Mouse (Mus musculus): ENCODE results near the gene Letm1.

Letm1 gene

GRCm38 (mm10) chr5:33707163-33707562, 75.5 kb downstream of the Letm1 start:
- DNase-seq (ENCODE audit: low read depth, low spot score) = no peak

DNA sequence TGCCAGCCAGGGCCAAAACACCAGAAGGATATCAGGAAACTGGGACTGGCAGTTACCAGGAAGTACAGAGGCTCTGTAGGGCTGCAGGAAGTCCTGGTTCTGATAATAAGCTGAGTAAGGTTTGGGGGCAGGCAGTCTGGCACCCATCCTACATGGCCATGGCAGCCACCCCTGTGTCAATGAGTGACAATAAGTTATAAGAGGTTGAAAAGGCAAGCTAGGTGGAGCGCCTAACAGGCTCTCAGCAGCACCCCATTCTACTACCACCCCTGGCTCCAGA, 76.3 kb downstream of the Letm1 start:
- no peak for DNase-seq (ENCODE audit: low read depth, low spot score)

DNA sequence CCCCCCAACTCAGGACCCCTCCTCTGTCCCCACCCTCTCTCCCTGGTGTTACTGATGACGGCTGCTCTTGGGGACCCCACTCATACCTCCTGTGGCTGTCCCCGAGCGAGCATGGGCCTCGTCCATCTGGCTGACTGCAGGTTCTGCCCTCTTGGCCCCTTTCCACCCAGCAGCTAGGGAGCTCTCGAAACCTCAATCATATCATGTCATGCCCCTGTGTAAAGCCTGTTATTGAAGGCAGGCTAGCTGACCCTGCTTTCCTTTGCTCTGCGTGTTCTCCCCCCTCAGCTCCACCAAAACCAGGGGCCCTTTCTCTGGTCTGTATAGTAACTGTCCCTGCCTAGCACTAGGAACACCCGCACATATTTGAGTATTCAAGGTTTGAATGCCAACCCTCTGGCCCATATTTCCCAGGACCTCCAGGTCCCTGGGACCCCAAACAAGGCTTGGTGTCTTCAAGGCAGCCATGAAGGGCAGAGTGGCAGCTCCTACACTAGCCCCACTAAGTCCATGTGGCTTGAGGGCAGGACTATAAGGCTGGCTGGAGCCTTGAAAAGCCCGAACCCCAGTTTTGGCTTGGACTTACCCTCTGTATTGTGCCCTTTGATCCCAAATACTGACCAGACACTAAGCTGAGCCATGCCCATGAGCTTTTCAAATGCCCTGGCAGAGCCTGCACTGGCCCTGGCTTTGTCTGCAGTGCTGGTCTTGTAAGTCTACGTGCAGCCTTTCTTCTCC, 76.8 kb downstream of the Letm1 start:
- no peak for DNase-seq (ENCODE audit: low read depth, low spot score)

- no peak for DNase-seq (ENCODE audit: low read depth, low spot score)
Measured at GRCm38 (mm10) chr5:33704945-33705611, 77.5 kb downstream of the Letm1 start.

DNA sequence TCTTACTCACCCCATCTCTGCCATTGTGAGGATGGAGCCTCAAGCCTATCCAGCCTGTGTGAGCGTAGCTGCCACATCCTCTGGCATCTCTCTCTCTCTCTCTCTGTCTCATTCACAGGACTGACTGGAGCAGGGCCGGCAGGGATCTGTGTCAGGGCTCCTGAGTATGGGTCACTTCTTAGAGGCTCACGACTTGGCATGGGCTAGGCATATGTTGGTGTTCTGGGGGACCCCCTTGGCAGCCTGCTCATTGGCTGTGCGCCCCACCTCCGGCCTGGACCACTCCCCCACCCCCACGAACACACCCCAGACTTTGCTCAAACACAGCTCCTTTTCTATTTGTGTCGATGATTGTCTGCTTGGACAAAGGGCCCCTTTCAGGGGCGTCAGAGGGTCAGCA, 78.6 kb downstream of the Letm1 start:
- no peak for DNase-seq (ENCODE audit: low read depth, low spot score)

DNA sequence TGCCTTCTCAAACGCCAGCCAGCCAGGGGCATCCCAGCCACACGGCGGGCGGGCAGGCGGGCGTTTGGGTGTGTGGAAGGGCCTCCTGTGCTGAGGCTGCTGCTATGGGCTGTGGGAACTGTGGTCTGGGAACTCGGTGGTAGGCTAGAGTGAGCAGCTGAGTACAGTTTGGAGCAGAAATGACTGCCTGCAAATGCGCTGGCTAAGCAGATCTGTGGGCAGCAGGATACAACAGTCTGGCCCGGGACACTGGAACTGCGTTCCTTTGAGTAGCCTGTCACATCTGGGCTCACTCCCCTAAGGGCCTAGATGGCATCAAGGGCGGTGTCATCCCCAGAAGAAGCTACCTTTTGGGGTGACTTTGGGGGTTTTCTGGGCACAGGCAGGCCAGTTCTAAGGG, 80.8 kb downstream of the Letm1 start:
- no peak for DNase-seq (ENCODE audit: low read depth, low spot score)

DNA sequence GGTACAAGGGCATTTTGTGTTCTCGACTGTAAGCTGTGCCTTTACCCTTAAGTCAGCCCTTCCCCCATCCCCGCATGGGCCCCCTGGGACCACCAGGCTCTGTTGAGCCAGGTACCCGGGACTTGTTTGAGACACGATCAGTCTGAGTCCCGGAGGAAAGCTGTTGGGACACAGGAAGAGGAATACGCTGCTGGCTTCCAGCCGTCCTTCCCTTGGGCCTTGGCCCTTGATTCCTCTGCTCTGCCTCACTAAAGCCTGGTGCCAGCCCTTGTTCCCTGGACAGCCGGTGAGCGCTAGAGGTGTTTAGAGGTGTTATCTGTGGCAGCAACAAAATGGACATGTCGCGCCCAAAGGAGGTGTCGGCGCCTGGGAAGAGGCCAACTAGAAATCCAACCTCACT, 82.6 kb downstream of the Letm1 start:
- no peak for DNase-seq (ENCODE audit: low read depth, low spot score)

GRCm38 (mm10) chr5:33698669-33699068, 83.9 kb downstream of the Letm1 start:
- no peak for DNase-seq (ENCODE audit: low read depth, low spot score)

GRCm38 (mm10) chr5:33697947-33698512, 84.6 kb downstream of the Letm1 start:
- DNase-seq (ENCODE audit: low read depth, low spot score) = no peak

DNA sequence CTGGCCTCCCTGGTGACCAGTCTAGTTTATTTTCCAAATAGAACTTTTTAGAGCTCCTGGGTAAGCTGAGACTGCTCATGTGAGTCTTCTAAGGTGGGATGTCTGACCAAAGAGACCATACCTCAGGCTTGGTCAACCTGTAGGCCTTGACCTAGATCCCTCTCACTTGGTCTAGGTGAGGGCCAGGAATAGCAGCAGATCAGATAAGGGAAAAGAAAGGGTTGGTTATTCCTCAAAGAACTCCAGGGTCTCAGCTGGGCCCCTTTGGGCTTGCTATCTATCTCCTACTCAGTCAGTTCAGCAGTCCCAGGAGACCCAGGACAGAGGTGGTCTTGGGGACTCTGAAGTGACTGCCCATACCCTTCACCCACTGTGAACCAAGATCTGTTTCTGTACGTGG, 85.1 kb downstream of the Letm1 start:
- DNase-seq (ENCODE audit: low read depth, low spot score) = no peak

DNA sequence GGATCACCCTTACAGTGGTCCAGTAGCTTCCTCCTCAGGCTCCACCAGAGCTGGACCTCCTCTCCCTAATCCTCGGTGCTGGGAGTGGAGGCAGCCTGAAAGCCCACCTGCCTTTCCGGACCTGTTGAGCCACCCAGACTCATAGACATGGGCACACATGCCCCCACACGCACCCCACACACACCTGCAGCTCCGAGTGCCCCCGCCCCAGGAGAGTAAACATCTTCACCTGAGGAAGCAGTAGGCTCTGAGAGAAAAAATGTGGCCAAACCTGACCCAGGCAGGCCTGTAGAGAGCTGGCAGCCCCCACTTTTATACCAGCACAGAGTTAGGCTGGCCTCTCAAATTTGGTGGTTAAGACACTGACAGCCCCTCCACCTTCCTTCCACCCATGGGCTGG, 86.2 kb downstream of the Letm1 start:
- no peak for DNase-seq (ENCODE audit: low read depth, low spot score)

GRCm38 (mm10) chr5:33695718-33696121, 86.9 kb downstream of the Letm1 start:
- no peak for DNase-seq (ENCODE audit: low read depth, low spot score)

DNA sequence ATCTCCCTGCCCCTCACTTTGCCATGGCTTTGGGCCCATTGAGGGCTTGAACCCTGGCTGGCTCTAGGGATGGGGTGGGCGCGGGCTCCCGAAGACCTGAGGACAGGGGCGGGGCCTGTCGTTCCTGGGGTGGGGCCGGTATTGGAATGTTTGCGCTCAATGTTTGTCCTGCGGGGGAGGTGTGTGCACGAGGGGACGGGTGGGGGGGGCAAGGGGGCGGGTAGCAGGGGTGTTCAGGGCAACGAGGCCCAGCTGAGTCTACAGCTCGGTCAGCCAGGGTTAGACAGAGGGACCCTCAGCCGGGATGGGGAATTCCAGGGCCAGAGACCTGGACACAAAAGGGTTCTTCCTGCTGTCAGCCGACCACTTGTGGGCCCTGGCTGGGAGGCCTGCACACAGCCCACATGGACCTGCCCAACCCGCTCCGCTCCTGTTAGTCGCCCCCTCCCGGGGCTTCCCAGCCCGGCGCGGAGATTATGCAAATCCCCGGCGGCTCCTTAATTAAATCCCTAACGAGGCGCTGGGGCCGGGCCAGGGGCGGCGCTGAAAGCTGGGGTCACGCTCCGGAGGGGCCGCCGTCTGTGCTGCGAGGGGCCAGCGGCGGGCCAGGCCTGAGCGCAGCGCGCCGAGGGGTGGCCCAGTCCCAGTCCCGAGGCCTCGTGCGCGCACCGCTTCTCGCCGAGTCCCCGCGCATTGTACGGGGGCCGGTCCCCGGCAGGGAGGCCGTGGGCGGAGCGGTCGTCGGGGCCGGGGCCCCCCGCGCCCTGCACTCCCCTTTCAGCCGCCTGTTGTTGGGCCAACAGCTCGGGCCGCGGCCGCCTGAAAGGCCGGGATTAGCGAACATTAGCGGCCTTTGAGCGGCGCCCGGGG, 87.5 kb downstream of the Letm1 start:
- no peak for DNase-seq (ENCODE audit: low read depth, low spot score)

GRCm38 (mm10) chr5:33694461-33694847, 88.2 kb downstream of the Letm1 start:
- no peak for DNase-seq (ENCODE audit: low read depth, low spot score)

DNA sequence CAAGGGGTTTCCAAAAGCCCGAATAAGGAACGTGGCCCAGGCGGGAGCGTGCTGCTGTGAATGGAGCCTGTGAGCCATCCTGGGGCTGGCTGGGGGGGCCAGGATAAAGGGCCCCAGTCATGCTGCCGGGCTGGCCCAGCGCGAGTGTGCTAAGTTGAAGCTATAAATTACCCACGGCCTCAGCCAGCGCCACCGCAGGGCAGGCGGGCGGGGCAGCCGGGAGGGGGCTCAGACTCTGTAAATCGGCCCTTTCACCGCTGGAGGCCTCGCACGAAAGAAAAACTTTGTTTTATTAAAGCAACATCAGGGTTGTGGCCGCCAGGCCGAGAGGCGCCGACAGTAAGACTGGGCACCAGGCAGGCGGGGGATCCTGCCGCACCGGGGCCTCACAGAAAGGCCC, 90.2 kb downstream of the Letm1 start:
- DNase-seq (ENCODE audit: low read depth, low spot score) = no peak

DNA sequence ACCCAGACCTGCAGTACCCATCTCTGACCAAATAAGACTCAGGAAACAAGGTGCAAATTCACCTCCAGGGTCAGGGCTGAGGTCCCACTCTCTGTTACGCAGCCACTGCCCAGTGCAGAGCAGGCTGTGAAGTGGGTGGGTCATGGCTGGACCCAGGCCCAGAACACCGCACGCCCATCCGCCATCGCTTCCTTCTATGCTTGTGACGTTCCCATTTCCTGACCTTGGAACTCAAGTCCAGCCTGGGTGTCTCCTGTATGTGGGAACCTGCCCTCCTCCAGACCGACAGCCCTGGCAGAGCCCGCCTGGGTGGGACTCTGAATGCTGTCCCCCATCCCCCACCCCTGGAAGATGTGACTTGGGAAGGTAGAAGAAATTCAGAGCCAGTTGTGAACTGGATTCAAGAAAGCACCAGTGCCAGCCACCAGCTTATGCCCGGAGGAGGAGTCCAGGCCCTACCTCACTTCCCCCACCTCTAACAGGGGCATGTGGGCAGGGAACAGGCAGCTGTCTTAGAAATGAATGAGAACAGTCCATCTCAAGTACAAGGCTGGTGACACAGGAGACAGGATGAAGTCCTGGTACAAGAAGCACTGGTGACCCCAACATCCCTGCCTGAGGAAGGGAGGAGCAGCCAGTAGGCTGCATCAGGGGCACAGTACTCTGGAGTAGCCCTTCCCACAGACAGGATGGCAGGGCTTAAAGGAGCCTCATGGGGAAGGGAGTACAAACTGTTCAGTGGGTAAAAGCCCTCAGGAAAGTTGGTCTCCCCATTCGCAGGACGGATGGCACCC, 92.6 kb downstream of the Letm1 start:
- no peak for DNase-seq (ENCODE audit: low read depth, low spot score)
